Mouse (Mus musculus) hematopoietic stem cell, adult 5-6 weeks (primary cell): ENCODE measurements around the gene Dst. TPM values are rescaled to one million over a fixed set of nuclear protein-coding genes. Genes with fewer than 3 reads are reported as not detected.

Source experiments
- ATAC-seq, 2 experiments: fragments of 125-278 bp in 1 of 2; replicated peaks in 1 of 2; 2 replicates each; pipeline ENCODE4 v1.8.0; 2016 to 2017; ENCODE audit warnings: inconsistent platforms in 2 of 2, mild to moderate bottlenecking in 2 of 2, moderate number of reproducible peaks in 2 of 2, low read depth in 1 of 2, moderate TSS enrichment in 1 of 2; ENCODE audit not compliant: low FRiP score in 2 of 2, poor library complexity in 2 of 2, severe bottlenecking in 2 of 2, insufficient read depth in 1 of 2, low TSS enrichment in 1 of 2
- total RNA-seq: library from RNA; stranded (forward); fragments of 172-1452, 232-1000 nt; gene quantifications from 2 replicates; pipeline ENCODE4 v1.2.3, GENCODE M21; 2017

Gene Dst
- total RNA-seq, 1 experiment from 2014 or later, result 48.7 TPM

GRCm38 (mm10) chr1:34095173-34095572 lies 187.1 kb downstream of the Dst start:
- no peak for ATAC-seq

- no peak for ATAC-seq
Observed at GRCm38 (mm10) chr1:34096923-34097322, 188.9 kb downstream of the Dst start.

- ATAC-seq, result no peak
Observed at GRCm38 (mm10) chr1:34097640-34098039, 189.6 kb downstream of the Dst start.

GRCm38 (mm10) chr1:34099439-34099838 lies 191.4 kb downstream of the Dst start:
- ATAC-seq, result no peak

GRCm38 (mm10) chr1:34100385-34100784 lies 192.4 kb downstream of the Dst start:
- no peak for ATAC-seq

GRCm38 (mm10) chr1:34102604-34103003 lies 194.6 kb downstream of the Dst start:
- ATAC-seq, result no peak

GRCm38 (mm10) chr1:34103176-34103575 lies 195.2 kb downstream of the Dst start:
- ATAC-seq, result no peak

- ATAC-seq, result no peak
Observed at GRCm38 (mm10) chr1:34103713-34104172, 195.7 kb downstream of the Dst start.

- ATAC-seq, result no peak
Observed at GRCm38 (mm10) chr1:34104846-34105245, 196.8 kb downstream of the Dst start.

- no peak for ATAC-seq
Observed at GRCm38 (mm10) chr1:34106606-34107005, 198.6 kb downstream of the Dst start.

- no peak for ATAC-seq
Observed at GRCm38 (mm10) chr1:34107076-34107475, 199.1 kb downstream of the Dst start.

- ATAC-seq, result no peak
Observed at GRCm38 (mm10) chr1:34109599-34110210, 201.7 kb downstream of the Dst start.

- ATAC-seq, result no peak
Observed at GRCm38 (mm10) chr1:34110862-34111261, 202.8 kb downstream of the Dst start.

GRCm38 (mm10) chr1:34111954-34112353 lies 203.9 kb downstream of the Dst start:
- no peak for ATAC-seq

- ATAC-seq, result no peak
Observed at GRCm38 (mm10) chr1:34116444-34116843, 208.4 kb downstream of the Dst start.

GRCm38 (mm10) chr1:34117056-34117455 lies 209.0 kb downstream of the Dst start:
- no peak for ATAC-seq

GRCm38 (mm10) chr1:34117709-34118108 lies 209.7 kb downstream of the Dst start:
- 0 out of 4 replicates have a peak, but pooled peaks of 1 of the 2 experiments have one; percentile 32 for ATAC-seq

GRCm38 (mm10) chr1:34120066-34120465 lies 212.0 kb downstream of the Dst start:
- ATAC-seq, result no peak

GRCm38 (mm10) chr1:34120602-34121001 lies 212.6 kb downstream of the Dst start:
- no peak for ATAC-seq
